Mouse (Mus musculus) heart, embryonic 10.5 days (tissue): ENCODE measurements around the gene Piwil1. TPM values are rescaled to one million over a fixed set of nuclear protein-coding genes. Genes with fewer than 3 reads are reported as not detected.

ENCODE experiments used
- DNase-seq: peaks from one replicate; pipeline ENCODE4 v3.0.0-alpha.2; 2017; ENCODE audit warnings: low spot score
- H3K27ac ChIP-seq: fragments of 300-500 bp; sonication (generic); 2 replicates; pipeline ENCODE4 v1.5.1; 2016; ENCODE audit warnings: mild to moderate bottlenecking
- H3K27me3 ChIP-seq: fragments of 300-500 bp; sonication (generic); 2 replicates; pipeline ENCODE4 v1.6.1; 2016; ENCODE audit warnings: mild to moderate bottlenecking; ENCODE audit not compliant: poor library complexity, insufficient read depth, severe bottlenecking
- H3K36me3 ChIP-seq: fragments of 300-500 bp; sonication (generic); 2 replicates; pipeline ENCODE4 v1.6.1; 2016; ENCODE audit warnings: mild to moderate bottlenecking, moderate library complexity
- H3K4me1 ChIP-seq: fragments of 300-500 bp; sonication (generic); 2 replicates; pipeline ENCODE4 v1.6.1; 2016; ENCODE audit warnings: mild to moderate bottlenecking
- H3K4me3 ChIP-seq: fragments of 300-500 bp; sonication (generic); 2 replicates; pipeline ENCODE4 v1.5.1; 2016; ENCODE audit warnings: mild to moderate bottlenecking, moderate library complexity
- H3K9me3 ChIP-seq: fragments of 300-500 bp; sonication (generic); 2 replicates; pipeline ENCODE4 v1.6.1; 2016; ENCODE audit warnings: mild to moderate bottlenecking, moderate library complexity
- WGBS: fragments of 180-500 bp; shearing (Covaris S2); methylation state at CpG from one replicate; pipeline ENCODE4 v1.1.7; 2016; 5-methylcytosine and 5-hydroxymethylcytosine counted together
- polyA plus RNA-seq: library from polyadenylated mRNA; unstranded; fragments of >200 nt; fragmentation: Nextera tagmentation; extraction: Ambion mirVana; gene quantifications from 2 replicates; pipeline ENCODE4 v1.2.1, GENCODE M21; 2016

Gene Piwil1
- polyA plus RNA-seq, 1 experiment from 2014 or later, result not detected

GRCm38 (mm10) chr5:128687139-128687538 is 15.2 kb upstream of the Piwil1 start:
- Histone ChIP-seq H3K9me3 (peaks cover 5% of the 10 kb centered on the region; the same call in 1 of the 2 replicates), H3K27ac (no peak overlapping the region), H3K4me1 (no peaks in the 10 kb centered on the region), H3K4me3 (no peak overlapping the region), H3K27me3 (no peaks in the 10 kb centered on the region; the same call in 1 of the 2 replicates), H3K36me3 (no peaks in the 10 kb centered on the region)
- DNase-seq, result no peak
- 73% methylated on average over 5 of the region's 5 CpGs for WGBS

GRCm38 (mm10) chr5:128694107-128694506 is 8.2 kb upstream of the Piwil1 start:
- Histone ChIP-seq H3K27ac (no peak overlapping the region), H3K36me3 (no peaks in the 10 kb centered on the region), H3K4me3 (no peak overlapping the region), H3K9me3 (no peaks in the 10 kb centered on the region), H3K4me1 (no peaks in the 10 kb centered on the region), H3K27me3 (no peaks in the 10 kb centered on the region)
- no peak for DNase-seq
- WGBS, result 54% methylated on average over 6 of the region's 6 CpGs

GRCm38 (mm10) chr5:128694611-128695325 is 7.6 kb upstream of the Piwil1 start:
- H3K36me3 ChIP-seq, result no peaks in the 10 kb centered on the region
- no peak for DNase-seq
- H3K27ac ChIP-seq, result no peak overlapping the region
- no peaks in the 10 kb centered on the region for H3K9me3 ChIP-seq
- 84% methylated on average over 18 of the region's 18 CpGs for WGBS
- H3K4me1 ChIP-seq, result no peaks in the 10 kb centered on the region
- H3K4me3 ChIP-seq, result no peak overlapping the region
- no peaks in the 10 kb centered on the region for H3K27me3 ChIP-seq

- H3K9me3 ChIP-seq, result no peaks in the 10 kb centered on the region
- DNase-seq, result no peak
- no peaks in the 10 kb centered on the region for H3K27me3 ChIP-seq
- no peaks in the 10 kb centered on the region for H3K4me1 ChIP-seq
- H3K27ac ChIP-seq, result no peak overlapping the region
- H3K36me3 ChIP-seq, result no peaks in the 10 kb centered on the region
- H3K4me3 ChIP-seq, result no peak overlapping the region
- 78% methylated on average over 10 of the region's 10 CpGs for WGBS
Observed at GRCm38 (mm10) chr5:128696824-128697223, 5.5 kb upstream of the Piwil1 start.

GRCm38 (mm10) chr5:128700716-128701115 is 1.6 kb upstream of the Piwil1 start:
- DNase-seq, result no peak
- 51% methylated on average over 11 of the region's 11 CpGs for WGBS
- Histone ChIP-seq H3K4me3 (no peak overlapping the region), H3K9me3 (no peaks in the 10 kb centered on the region), H3K27me3 (no peaks in the 10 kb centered on the region), H3K36me3 (no peaks in the 10 kb centered on the region), H3K4me1 (peaks cover 3% of the 10 kb centered on the region; the same call in 1 of the 2 replicates), H3K27ac (no peak overlapping the region)

GRCm38 (mm10) chr5:128703688-128704087 is 1.4 kb downstream of the Piwil1 start:
- Histone ChIP-seq H3K9me3 (no peaks in the 10 kb centered on the region), H3K27ac (no peak overlapping the region), H3K36me3 (no peaks in the 10 kb centered on the region), H3K27me3 (no peaks in the 10 kb centered on the region), H3K4me1 (peaks cover 3% of the 10 kb centered on the region; the same call in 1 of the 2 replicates), H3K4me3 (peak overlapping the region; percentile 22; the same call in 1 of the 2 replicates)
- DNase-seq, result no peak
- 34% methylated on average over 10 of the region's 10 CpGs for WGBS

GRCm38 (mm10) chr5:128704134-128704904 is 2.0 kb downstream of the Piwil1 start:
- Histone ChIP-seq H3K36me3 (no peaks in the 10 kb centered on the region), H3K27me3 (no peaks in the 10 kb centered on the region), H3K4me3 (peak overlapping the region; percentile 22; the same call in 1 of the 2 replicates), H3K9me3 (no peaks in the 10 kb centered on the region), H3K27ac (0 out of 2 replicates have a peak overlapping the region, but pooled peaks have one; percentile 16), H3K4me1 (peaks cover 3% of the 10 kb centered on the region; the same call in 1 of the 2 replicates)
- no peak for DNase-seq
- 40% methylated on average over 16 of the region's 19 CpGs for WGBS

- Histone ChIP-seq H3K4me1 (peaks cover 8% of the 10 kb centered on the region), H3K27ac (no peak overlapping the region), H3K36me3 (no peaks in the 10 kb centered on the region), H3K4me3 (no peak overlapping the region), H3K9me3 (no peaks in the 10 kb centered on the region), H3K27me3 (no peaks in the 10 kb centered on the region)
- 94% methylated on average over 1 of the region's 1 CpGs for WGBS
- no peak for DNase-seq
Observed at GRCm38 (mm10) chr5:128706467-128706866, 4.1 kb downstream of the Piwil1 start.

- no peak overlapping the region for H3K27ac ChIP-seq
- H3K9me3 ChIP-seq, result no peaks in the 10 kb centered on the region
- no peak for DNase-seq
- peaks cover 8% of the 10 kb centered on the region for H3K4me1 ChIP-seq
- no peaks in the 10 kb centered on the region for H3K36me3 ChIP-seq
- H3K4me3 ChIP-seq, result no peak overlapping the region
- no peaks in the 10 kb centered on the region for H3K27me3 ChIP-seq
- WGBS, result 93% methylated on average over 11 of the region's 11 CpGs
Observed at GRCm38 (mm10) chr5:128707271-128707670, 4.9 kb downstream of the Piwil1 start.

GRCm38 (mm10) chr5:128708929-128709328 is 6.6 kb downstream of the Piwil1 start:
- H3K27me3 ChIP-seq, result no peaks in the 10 kb centered on the region
- H3K36me3 ChIP-seq, result no peaks in the 10 kb centered on the region
- H3K4me3 ChIP-seq, result no peak overlapping the region
- H3K4me1 ChIP-seq, result peaks cover 8% of the 10 kb centered on the region
- WGBS, result 85% methylated on average over 5 of the region's 5 CpGs
- no peak for DNase-seq
- H3K27ac ChIP-seq, result no peak overlapping the region
- H3K9me3 ChIP-seq, result no peaks in the 10 kb centered on the region

- no peak for DNase-seq
- Histone ChIP-seq H3K4me1 (peaks cover 9% of the 10 kb centered on the region), H3K27ac (no peak overlapping the region), H3K9me3 (no peaks in the 10 kb centered on the region), H3K36me3 (no peaks in the 10 kb centered on the region), H3K4me3 (no peak overlapping the region), H3K27me3 (no peaks in the 10 kb centered on the region)
- 15% methylated on average over 8 of the region's 8 CpGs for WGBS
Observed at GRCm38 (mm10) chr5:128710596-128710995, 8.3 kb downstream of the Piwil1 start.

- no peak for DNase-seq
- Histone ChIP-seq H3K27ac (no peak overlapping the region), H3K9me3 (no peaks in the 10 kb centered on the region), H3K27me3 (no peaks in the 10 kb centered on the region), H3K4me1 (peaks cover 9% of the 10 kb centered on the region), H3K36me3 (no peaks in the 10 kb centered on the region), H3K4me3 (no peak overlapping the region)
- WGBS, result 80% methylated on average over 6 of the region's 6 CpGs
Observed at GRCm38 (mm10) chr5:128711847-128712246, 9.5 kb downstream of the Piwil1 start.

GRCm38 (mm10) chr5:128715171-128715570 is 12.8 kb downstream of the Piwil1 start:
- no peak overlapping the region for H3K27ac ChIP-seq
- no peaks in the 10 kb centered on the region for H3K9me3 ChIP-seq
- H3K27me3 ChIP-seq, result no peaks in the 10 kb centered on the region
- peaks cover 4% of the 10 kb centered on the region; the same call in 1 of the 2 replicates for H3K4me1 ChIP-seq
- WGBS, result 31% methylated on average over 16 of the region's 16 CpGs
- no peak for DNase-seq
- no peaks in the 10 kb centered on the region for H3K36me3 ChIP-seq
- peak overlapping the region; percentile 28; the same call in 1 of the 2 replicates for H3K4me3 ChIP-seq
